Mouse (Mus musculus): ENCODE results near the gene Ucma.

The Ucma gene

GRCm38 (mm10) chr2:5007107-5007506 is 31.2 kb downstream of the Ucma start:
- DNase-seq (ENCODE audit: low spot score), result no peak

- DNase-seq (ENCODE audit: low spot score), result no peak
Observed at GRCm38 (mm10) chr2:5011898-5012490, 36.1 kb downstream of the Ucma start.

- DNase-seq (ENCODE audit: low spot score), result peak; percentile 73
Observed at GRCm38 (mm10) chr2:5012491-5013324, 36.8 kb downstream of the Ucma start, which contains the start of gene Mcm10. Mcm10 (minus strand) TSS chr2:5012791.

GRCm38 (mm10) chr2:5014616-5015015 is 38.7 kb downstream of the Ucma start:
- no peak for DNase-seq (ENCODE audit: low spot score)

- DNase-seq (ENCODE audit: low spot score), result no peak
Observed at GRCm38 (mm10) chr2:5015527-5015926, 39.6 kb downstream of the Ucma start.

- no peak for DNase-seq (ENCODE audit: low spot score)
Observed at GRCm38 (mm10) chr2:5016922-5017321, 41.0 kb downstream of the Ucma start.

- no peak for DNase-seq (ENCODE audit: low spot score)
Observed at GRCm38 (mm10) chr2:5019708-5020107, 43.8 kb downstream of the Ucma start.

- DNase-seq (ENCODE audit: low spot score), result no peak
Observed at GRCm38 (mm10) chr2:5023275-5023674, 47.4 kb downstream of the Ucma start.

GRCm38 (mm10) chr2:5023699-5024399 is 47.9 kb downstream of the Ucma start:
- no peak for DNase-seq (ENCODE audit: low spot score)

- DNase-seq (ENCODE audit: low spot score), result no peak
Observed at GRCm38 (mm10) chr2:5025162-5025733, 49.3 kb downstream of the Ucma start.

GRCm38 (mm10) chr2:5027057-5027456 is 51.1 kb downstream of the Ucma start:
- no peak for DNase-seq (ENCODE audit: low spot score)

GRCm38 (mm10) chr2:5028047-5028446 is 52.1 kb downstream of the Ucma start:
- no peak for DNase-seq (ENCODE audit: low spot score)

- no peak for DNase-seq (ENCODE audit: low spot score)
Observed at GRCm38 (mm10) chr2:5029808-5030207, 53.9 kb downstream of the Ucma start.

- no peak for DNase-seq (ENCODE audit: low spot score)
Observed at GRCm38 (mm10) chr2:5031215-5031614, 55.3 kb downstream of the Ucma start.

- DNase-seq (ENCODE audit: low spot score), result no peak
Observed at GRCm38 (mm10) chr2:5032665-5033064, 56.7 kb downstream of the Ucma start.

GRCm38 (mm10) chr2:5033546-5034420 is 57.9 kb downstream of the Ucma start:
- no peak for DNase-seq (ENCODE audit: low spot score)

- DNase-seq (ENCODE audit: low spot score), result no peak
Observed at GRCm38 (mm10) chr2:5034801-5035200, 58.9 kb downstream of the Ucma start.

- no peak for DNase-seq (ENCODE audit: low spot score)
Observed at GRCm38 (mm10) chr2:5035241-5035640, 59.3 kb downstream of the Ucma start.
